Mouse (Mus musculus) MEL (cell line): ENCODE results near the gene Polr3c. TPM values are rescaled to one million over a fixed set of nuclear protein-coding genes. Genes with fewer than 3 reads are reported as not detected.

Experiments
- DNase-seq: peaks from one replicate; pipeline ENCODE4 v3.0.0; 2011; ENCODE audit warnings: low read depth, low spot score
- H3K27ac ChIP-seq: 2 replicates; pipeline ENCODE4 v1.5.1; 2012; ENCODE audit warnings: low read depth, mild to moderate bottlenecking, control low read depth, low read length, moderate library complexity; ENCODE audit not compliant: control insufficient read depth
- H3K27me3 ChIP-seq, 2 experiments: fragments of 150-350 bp in 1 of 2; sonication (generic) in 1 of 2; 2 replicates each; pipeline ENCODE4 v1.6.1; 2012; ENCODE audit warnings: low read length in 2 of 2, mild to moderate bottlenecking in 2 of 2, improper control_type of control experiment in 1 of 2, moderate library complexity in 1 of 2; ENCODE audit not compliant: insufficient read depth in 2 of 2, control insufficient read depth in 1 of 2
- H3K36me3 ChIP-seq, 2 experiments: 2 replicates each; pipeline ENCODE4 v1.6.1; 2012 to 2014; ENCODE audit warnings: low read length in 2 of 2, improper control_type of control experiment in 1 of 2, inconsistent platforms in 1 of 2, mild to moderate bottlenecking in 1 of 2; ENCODE audit not compliant: insufficient read depth in 2 of 2, control insufficient read depth in 1 of 2
- H3K4me1 ChIP-seq, 2 experiments: fragments of 150-350 bp in 1 of 2; sonication (generic) in 1 of 2; 2 replicates each; pipeline ENCODE4 v1.6.1; 2012; ENCODE audit warnings: low read length in 2 of 2, improper control_type of control experiment in 1 of 2, mild to moderate bottlenecking in 1 of 2; ENCODE audit not compliant: insufficient read depth in 2 of 2, control insufficient read depth in 1 of 2
- H3K4me3 ChIP-seq, 2 experiments: fragments of 150-350 bp in 1 of 2; sonication (generic) in 1 of 2; 2 replicates each; pipeline ENCODE4 v1.5.1; 2012; ENCODE audit warnings: low read depth in 2 of 2, low read length in 2 of 2, mild to moderate bottlenecking in 2 of 2, moderate library complexity in 2 of 2, control low read depth in 1 of 2, improper control_type of control experiment in 1 of 2; ENCODE audit not compliant: control insufficient read depth in 1 of 2, insufficient read depth in 1 of 2
- H3K79me2 ChIP-seq: 2 replicates; pipeline ENCODE4 v1.6.1; 2012; ENCODE audit warnings: mild to moderate bottlenecking, low read length, moderate library complexity; ENCODE audit not compliant: control insufficient read depth, poor library complexity, insufficient read depth
- H3K9ac ChIP-seq: 2 replicates; pipeline ENCODE4 v1.6.1; 2012; ENCODE audit warnings: low read depth, mild to moderate bottlenecking, control low read depth, low read length, moderate library complexity; ENCODE audit not compliant: control insufficient read depth, poor library complexity, severe bottlenecking
- H3K9me3 ChIP-seq: fragments of 150-350 bp; sonication (generic); replicated peaks from 2 replicates; pipeline ENCODE4 v1.6.1; 2012; ENCODE audit warnings: mild to moderate bottlenecking, low read length, improper control_type of control experiment, moderate library complexity; ENCODE audit not compliant: insufficient read depth
- BHLHE40 ChIP-seq: IDR thresholded peaks from 2 replicates; pipeline ENCODE4 v1.6.1; 2012; ENCODE audit warnings: low read depth, mild to moderate bottlenecking, inconsistent platforms, low read length, improper control_type of control experiment, borderline replicate concordance
- CHD2 ChIP-seq: IDR thresholded peaks from 2 replicates; pipeline ENCODE4 v1.6.1; 2011; ENCODE audit warnings: low read length, improper control_type of control experiment
- E2F4 ChIP-seq: IDR thresholded peaks from 2 replicates; pipeline ENCODE4 v1.6.1; 2011; ENCODE audit warnings: low read depth, low read length, improper control_type of control experiment, borderline replicate concordance
- EP300 ChIP-seq, 2 experiments: IDR thresholded peaks; 2 replicates each; pipeline ENCODE4 v1.6.1; 2011; ENCODE audit warnings: improper control_type of control experiment in 2 of 2, low read length in 2 of 2, low read depth in 1 of 2, mild to moderate bottlenecking in 1 of 2
- ETS1 ChIP-seq: IDR thresholded peaks from 2 replicates; pipeline ENCODE4 v1.6.1; 2012; ENCODE audit warnings: low read depth, mild to moderate bottlenecking, inconsistent platforms, low read length, improper control_type of control experiment, moderate library complexity
- GABPA ChIP-seq: IDR thresholded peaks from 2 replicates; pipeline ENCODE4 v1.6.1; 2012; ENCODE audit warnings: low read depth, mild to moderate bottlenecking, inconsistent platforms, low read length, improper control_type of control experiment, moderate library complexity
- GATA1 ChIP-seq: IDR thresholded peaks from 2 replicates; pipeline ENCODE4 v1.6.1; 2011; ENCODE audit warnings: low read depth, low read length, improper control_type of control experiment
- HCFC1 ChIP-seq: IDR thresholded peaks from 2 replicates; pipeline ENCODE4 v1.6.1; 2012; ENCODE audit warnings: low read depth, mild to moderate bottlenecking, inconsistent platforms, low read length, improper control_type of control experiment, moderate library complexity
- JUND ChIP-seq: IDR thresholded peaks from 2 replicates; pipeline ENCODE4 v1.6.1; 2011; ENCODE audit warnings: low read depth, mild to moderate bottlenecking, improper control_type of control experiment, low read length
- KAT2A ChIP-seq: conservative IDR thresholded peaks from 2 replicates; pipeline ENCODE4 v1.6.1; 2012; ENCODE audit warnings: low read depth, low read length, improper control_type of control experiment, inconsistent platforms
- MAFK ChIP-seq: IDR thresholded peaks from 2 replicates; pipeline ENCODE4 v1.6.1; 2011; ENCODE audit warnings: low read depth, mild to moderate bottlenecking, low read length, improper control_type of control experiment, borderline replicate concordance
- MXI1 ChIP-seq: IDR thresholded peaks from 2 replicates; pipeline ENCODE4 v1.6.1; 2011; ENCODE audit warnings: mild to moderate bottlenecking, low read depth, low read length, improper control_type of control experiment
- NELFE ChIP-seq: IDR thresholded peaks from 2 replicates; pipeline ENCODE4 v1.6.1; 2011; ENCODE audit warnings: low read depth, low read length, improper control_type of control experiment
- POLR2AphosphoS2 ChIP-seq: IDR thresholded peaks from 2 replicates; pipeline ENCODE4 v1.6.1; 2011; ENCODE audit warnings: low read length, improper control_type of control experiment
- POLR2AphosphoS5 ChIP-seq: IDR thresholded peaks from 2 replicates; pipeline ENCODE4 v1.6.1; 2012; ENCODE audit warnings: low read depth, borderline replicate concordance, mild to moderate bottlenecking, inconsistent platforms, low read length, moderate library complexity, mixed read lengths
- RAD21 ChIP-seq: IDR thresholded peaks from 2 replicates; pipeline ENCODE4 v1.6.1; 2011; ENCODE audit warnings: mild to moderate bottlenecking, low read depth, low read length, improper control_type of control experiment
- RCOR1 ChIP-seq: IDR thresholded peaks from 2 replicates; pipeline ENCODE4 v1.6.1; 2012; ENCODE audit warnings: low read depth, mild to moderate bottlenecking, inconsistent platforms, low read length, improper control_type of control experiment
- USF1 ChIP-seq: IDR thresholded peaks from 2 replicates; pipeline ENCODE4 v1.6.1; 2014; ENCODE audit warnings: low read depth, mild to moderate bottlenecking, inconsistent platforms, low read length, improper control_type of control experiment, moderate library complexity
- ZC3H11A ChIP-seq: IDR thresholded peaks from 2 replicates; pipeline ENCODE4 v1.6.1; 2012; ENCODE audit warnings: low read depth, mild to moderate bottlenecking, inconsistent platforms, low read length, improper control_type of control experiment
- ZKSCAN1 ChIP-seq: IDR thresholded peaks from 2 replicates; pipeline ENCODE4 v1.6.1; 2012; ENCODE audit warnings: low read depth, mild to moderate bottlenecking, inconsistent platforms, low read length, improper control_type of control experiment, moderate library complexity
- ZMIZ1 ChIP-seq: IDR thresholded peaks from 2 replicates; pipeline ENCODE4 v1.6.1; 2012; ENCODE audit warnings: low read depth, mild to moderate bottlenecking, inconsistent platforms, low read length, improper control_type of control experiment, moderate library complexity
- ZNF384 ChIP-seq: IDR thresholded peaks from 2 replicates; pipeline ENCODE4 v1.6.1; 2012; ENCODE audit warnings: low read depth, mild to moderate bottlenecking, inconsistent platforms, low read length, improper control_type of control experiment
- polyA plus RNA-seq, 2 experiments: library from polyadenylated mRNA; stranded (reverse) in 1 of 2; unstranded in 1 of 2; fragments of >175 nt in 1 of 2; fragments of >200 nt in 1 of 2; gene quantifications; 2 replicates each; pipeline versions ENCODE4 v1.2.1 to v1.2.4; 2012; ENCODE audit warnings: low replicate concordance in 2 of 2, low read depth in 1 of 2; ENCODE audit not compliant: insufficient read length in 2 of 2, insufficient read depth in 1 of 2, missing spikeins in 1 of 2
- total RNA-seq: library from RNA; depleted of rRNA; stranded (reverse); fragments of 300-350 nt; gene quantifications from 2 replicates; pipeline ENCODE4 v1.2.3, GENCODE M21; 2012

Polr3c gene
- total and polyA plus RNA-seq, 3 experiments = 48.3 to 224 (median 122) TPM

DNA sequence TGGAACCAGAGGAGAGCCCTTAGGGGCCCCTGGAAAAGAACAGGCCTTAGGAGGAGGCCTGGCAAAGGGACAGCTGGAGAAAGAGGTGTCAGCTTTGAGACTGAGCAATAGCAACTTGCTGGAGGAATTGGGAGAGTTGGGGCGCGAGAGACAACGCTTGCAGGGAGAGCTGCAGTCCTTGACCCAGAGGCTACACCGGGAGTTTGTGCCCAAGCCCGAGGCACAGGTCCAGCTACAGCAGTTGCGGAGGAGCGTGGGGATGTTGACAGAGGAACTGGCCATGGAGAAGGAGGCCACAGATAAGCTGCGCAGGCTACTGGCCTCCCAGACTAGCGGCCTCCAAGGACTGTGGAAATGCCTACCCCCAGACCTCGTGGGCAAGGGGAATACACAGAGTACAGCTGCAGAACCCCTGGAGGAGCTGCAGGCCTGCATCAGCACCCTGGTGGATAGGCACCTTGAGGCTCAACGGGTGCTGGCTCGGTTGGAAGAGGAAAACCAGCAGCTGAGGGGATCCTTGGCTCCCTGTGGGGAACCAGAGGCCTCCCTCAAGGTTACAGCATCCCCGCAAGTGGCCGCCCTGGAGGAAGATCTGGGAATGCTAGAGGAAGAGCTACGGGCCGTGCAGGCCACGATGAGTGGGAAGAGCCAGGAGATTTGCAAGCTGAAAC, 43.1 kb downstream of the Polr3c start:
- peaks cover 11 to 24% of the 10 kb centered on the region in 2 experiments for H3K4me1 ChIP-seq
- H3K79me2 ChIP-seq = no peaks in the 10 kb centered on the region
- no peak overlapping the region for H3K9ac ChIP-seq
- no peak for DNase-seq
- no peaks in the 10 kb centered on the region for H3K27me3 ChIP-seq
- peaks cover 0 to 21% of the 10 kb centered on the region in 2 experiments; a peak in 2 of 4 replicates for H3K36me3 ChIP-seq
- no peaks in the 10 kb centered on the region for H3K9me3 ChIP-seq
- no peak overlapping the region for H3K27ac ChIP-seq
- no peak for TF ChIP-seq POLR2AphosphoS2
- TF ChIP-seq USF1 = no peak
- no peak for TF ChIP-seq ZMIZ1
- no peak for TF ChIP-seq ZKSCAN1
- TF ChIP-seq EP300 (IDR thresholded peaks at IDR 0.05; ENCODE audit: low read depth in 1 of 2, low read length in 2 of 2) = no peak
- TF ChIP-seq ZC3H11A = no peak
- no peak for TF ChIP-seq GATA1
- no peak for TF ChIP-seq E2F4
- no peak for TF ChIP-seq HCFC1
- TF ChIP-seq ZNF384 = no peak
- no peak for TF ChIP-seq JUND
- TF ChIP-seq POLR2AphosphoS5 = no peak
- no peak for TF ChIP-seq RCOR1
- no peak for TF ChIP-seq NELFE
- TF ChIP-seq KAT2A = no peak
- TF ChIP-seq ETS1 = no peak
- no peak for TF ChIP-seq BHLHE40
- TF ChIP-seq CHD2 = no peak
- TF ChIP-seq MXI1 = no peak
- TF ChIP-seq MAFK = no peak
- H3K4me3 ChIP-seq = no peak overlapping the region

DNA sequence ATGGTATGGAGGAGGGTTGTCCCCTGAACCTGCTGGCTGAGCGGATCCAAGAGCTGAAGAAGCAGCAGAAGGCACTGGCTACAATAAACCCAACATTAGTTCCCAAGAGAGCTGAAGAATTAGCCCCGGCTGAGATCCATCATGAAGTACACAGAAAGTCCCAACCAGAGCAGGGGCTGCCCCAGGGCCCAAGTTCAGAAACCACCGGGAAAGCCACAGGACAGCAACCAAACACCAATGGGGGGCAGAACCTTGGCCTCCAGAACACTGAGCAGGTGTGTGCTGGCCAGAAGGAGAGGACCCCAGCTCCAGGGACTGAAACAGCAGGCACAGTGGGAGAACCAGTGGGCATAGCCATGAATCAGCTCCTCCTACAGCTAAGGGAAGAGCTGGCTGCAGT, 43.9 kb downstream of the Polr3c start:
- Histone ChIP-seq H3K9ac (no peak overlapping the region), H3K27me3 (no peaks in the 10 kb centered on the region)

More for the DNA sequence above, 43.9 kb downstream of the Polr3c start:
- peaks cover 12 to 27% of the 10 kb centered on the region in 2 experiments for H3K4me1 ChIP-seq
- no peak overlapping the region for H3K4me3 ChIP-seq
- no peak for DNase-seq
- TF ChIP-seq GABPA (no peak), POLR2AphosphoS5 (no peak), RAD21 (no peak), CHD2 (no peak)
- TF ChIP-seq, all 39 proteins: peak for 0
- no peak overlapping the region for H3K27ac ChIP-seq
- peaks cover 0 to 24% of the 10 kb centered on the region in 2 experiments; a peak in 2 of 4 replicates for H3K36me3 ChIP-seq
- no peaks in the 10 kb centered on the region for H3K9me3 ChIP-seq
- H3K79me2 ChIP-seq = no peaks in the 10 kb centered on the region
